Mouse (Mus musculus) neural tube, embryonic 14.5 days (tissue): Measurements from ENCODE around the gene Hyls1. TPM values are rescaled to one million over a fixed set of nuclear protein-coding genes. Genes with fewer than 3 reads are reported as not detected.

Experiments
- ATAC-seq: fragments of 200-750 bp; cut with Nextera tagmentation; 2 replicates; pipeline ENCODE4 v1.8.0; 2017; ENCODE audit warnings: low read depth, mild to moderate bottlenecking, moderate TSS enrichment, moderate library complexity
- H3K27ac ChIP-seq: fragments of 300-500 bp; sonication (generic); 2 replicates; pipeline ENCODE4 v1.5.1; 2014; ENCODE audit warnings: low read depth, mild to moderate bottlenecking, control low read depth, low read length, moderate library complexity, mixed read lengths
- H3K27me3 ChIP-seq: fragments of 300-500 bp; sonication (generic); 2 replicates; pipeline ENCODE4 v1.6.1; 2014; ENCODE audit warnings: low read length; ENCODE audit not compliant: control insufficient read depth, insufficient read depth
- H3K36me3 ChIP-seq: fragments of 300-500 bp; sonication (generic); 2 replicates; pipeline ENCODE4 v1.6.1; 2014; ENCODE audit warnings: low read length, mixed read lengths; ENCODE audit not compliant: control insufficient read depth, insufficient read depth
- H3K4me1 ChIP-seq: fragments of 300-500 bp; sonication (generic); 2 replicates; pipeline ENCODE4 v1.6.1; 2014; ENCODE audit warnings: low read length; ENCODE audit not compliant: control insufficient read depth, insufficient read depth
- H3K4me2 ChIP-seq: fragments of 300-500 bp; sonication (generic); 2 replicates; pipeline ENCODE4 v1.6.1; 2014; ENCODE audit warnings: mild to moderate bottlenecking, low read depth, low read length, control low read depth
- H3K4me3 ChIP-seq: fragments of 300-500 bp; sonication (generic); 2 replicates; pipeline ENCODE4 v1.5.1; 2014; ENCODE audit warnings: low read depth, low read length, control low read depth, mixed read lengths
- H3K9ac ChIP-seq: fragments of 300-500 bp; sonication (generic); replicated peaks from 2 replicates; pipeline ENCODE4 v1.6.1; 2014; ENCODE audit warnings: low read depth, mild to moderate bottlenecking, control low read depth, low read length, mixed read lengths
- H3K9me3 ChIP-seq: fragments of 300-500 bp; sonication (generic); 2 replicates; pipeline ENCODE4 v1.6.1; 2016; ENCODE audit warnings: low read length; ENCODE audit not compliant: control insufficient read depth
- WGBS: fragments of 180-500 bp; shearing (Covaris S2); extraction: QIAGEN DNeasy Blood & Tissue Kit; methylation state at CpG from one replicate; pipeline ENCODE4 v1.1.7; 2014; 5-methylcytosine and 5-hydroxymethylcytosine counted together
- polyA plus RNA-seq: library from polyadenylated mRNA; unstranded; fragments of >200 nt; fragmentation: Nextera tagmentation; extraction: Ambion mirVana; gene quantifications from 2 replicates; pipeline ENCODE4 v1.2.1, GENCODE M21; 2014

Gene Hyls1
- polyA plus RNA-seq, 1 experiment from 2014 or later, result 17.1 TPM

DNA sequence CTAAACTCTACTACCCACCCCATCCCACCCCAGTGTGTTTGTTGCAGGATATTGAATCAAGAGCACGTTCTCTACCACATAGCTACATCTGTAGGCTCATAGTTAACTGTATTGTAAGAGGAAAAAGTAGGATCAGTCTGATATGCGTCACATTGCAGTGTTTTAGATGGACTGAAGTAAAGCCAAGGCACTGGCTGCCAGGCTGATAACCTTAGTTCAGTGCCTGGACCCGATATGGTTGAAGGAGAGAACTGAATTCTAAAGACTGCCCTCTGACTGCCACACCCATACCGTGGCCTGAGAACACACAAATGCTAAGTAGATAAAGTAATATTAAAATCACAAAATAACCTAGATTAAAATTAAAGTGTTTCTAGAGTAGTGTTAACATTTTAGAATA lies 34.3 kb downstream of the Hyls1 start:
- Histone ChIP-seq H3K4me1 (no peaks in the 10 kb centered on the region), H3K9ac (no peak overlapping the region), H3K27me3 (no peaks in the 10 kb centered on the region), H3K4me2 (no peak overlapping the region), H3K36me3 (no peaks in the 10 kb centered on the region), H3K9me3 (no peaks in the 10 kb centered on the region), H3K4me3 (no peak overlapping the region), H3K27ac (no peak overlapping the region)
- no peak for ATAC-seq
- WGBS, result 86% methylated on average over 4 of the region's 4 CpGs

DNA sequence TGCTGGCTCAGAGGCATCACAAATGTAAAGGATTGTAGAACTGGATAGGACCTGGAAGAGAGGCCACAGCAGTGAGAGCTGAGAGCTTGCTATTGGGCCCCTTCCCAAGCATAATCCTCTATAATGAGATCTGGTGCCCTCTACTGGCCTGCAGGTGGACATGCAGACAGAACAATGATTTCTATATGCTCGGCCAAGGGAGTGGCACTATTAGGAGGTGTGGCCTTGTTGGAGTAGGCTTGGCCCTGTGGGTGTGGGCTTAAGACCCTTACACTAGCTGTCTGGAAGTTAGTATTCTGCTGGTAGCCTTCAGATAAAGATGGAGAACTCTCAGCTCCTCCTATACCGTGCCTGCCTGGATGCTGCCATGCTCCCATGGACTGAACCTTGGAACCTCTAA lies 35.1 kb downstream of the Hyls1 start:
- peak; percentile 92 for ATAC-seq
- H3K36me3 ChIP-seq, result no peaks in the 10 kb centered on the region
- no peaks in the 10 kb centered on the region for H3K4me1 ChIP-seq
- H3K27ac ChIP-seq, result no peak overlapping the region
- H3K9me3 ChIP-seq, result no peaks in the 10 kb centered on the region
- H3K27me3 ChIP-seq, result no peaks in the 10 kb centered on the region
- no peak overlapping the region for H3K9ac ChIP-seq
- H3K4me3 ChIP-seq, result no peak overlapping the region
- H3K4me2 ChIP-seq, result no peak overlapping the region
- 10% methylated on average over 2 of the region's 2 CpGs for WGBS

DNA sequence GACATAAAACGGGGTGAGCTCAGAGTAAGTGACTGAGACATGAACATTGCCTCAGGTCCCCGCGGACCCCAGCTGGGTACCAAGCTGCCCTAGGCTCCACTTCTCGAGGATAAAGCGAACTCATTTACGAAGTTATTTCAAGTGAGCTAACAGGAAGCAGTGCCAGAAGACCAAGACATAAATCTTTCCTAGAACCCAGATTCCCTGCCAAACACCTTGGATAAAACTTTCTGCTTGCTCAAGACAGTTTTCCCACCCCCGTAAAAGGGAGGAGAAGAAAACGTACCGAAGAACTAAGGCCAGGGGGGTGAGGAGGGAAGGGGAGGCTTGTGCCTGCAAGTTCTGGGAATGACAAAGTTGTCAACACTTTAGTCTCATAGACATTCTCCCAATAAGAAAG lies 36.9 kb downstream of the Hyls1 start:
- 73% methylated on average over 9 of the region's 9 CpGs for WGBS
- no peak for ATAC-seq

DNA sequence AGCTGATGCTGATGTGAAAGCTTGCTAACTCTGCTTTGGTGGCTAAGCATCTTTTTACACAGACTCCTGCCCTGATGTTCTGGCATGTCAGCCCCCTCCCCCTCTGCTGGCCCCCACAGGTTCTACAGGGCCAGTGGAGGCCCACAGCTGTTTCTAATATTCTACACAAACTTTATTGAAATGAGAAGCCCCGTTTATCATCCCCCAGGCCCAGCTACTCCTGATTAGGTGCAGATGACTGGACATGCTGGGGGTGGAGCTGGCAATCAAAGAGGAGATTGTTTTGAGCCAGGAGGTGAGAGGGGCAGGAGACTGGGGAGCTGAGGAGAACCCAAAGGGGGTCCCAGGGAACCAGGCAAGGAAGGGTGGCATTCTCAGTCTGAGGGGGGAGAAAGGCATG lies 40.4 kb downstream of the Hyls1 start:
- WGBS, result 19% methylated on average over 1 of the region's 1 CpGs
- no peak overlapping the region for H3K4me3 ChIP-seq
- ATAC-seq, result peak; percentile 14; the same call in 1 of the 2 replicates
- no peak overlapping the region for H3K9ac ChIP-seq
- H3K36me3 ChIP-seq, result no peaks in the 10 kb centered on the region
- H3K4me1 ChIP-seq, result no peaks in the 10 kb centered on the region
- no peaks in the 10 kb centered on the region for H3K9me3 ChIP-seq
- H3K4me2 ChIP-seq, result no peak overlapping the region
- no peaks in the 10 kb centered on the region for H3K27me3 ChIP-seq
- 0 out of 2 replicates have a peak overlapping the region, but pooled peaks have one; percentile 28 for H3K27ac ChIP-seq

More for the DNA sequence above, 36.9 kb downstream of the Hyls1 start:
- Histone ChIP-seq H3K36me3 (no peaks in the 10 kb centered on the region), H3K4me3 (no peak overlapping the region), H3K4me1 (no peaks in the 10 kb centered on the region), H3K4me2 (no peak overlapping the region), H3K27ac (no peak overlapping the region), H3K9ac (no peak overlapping the region), H3K27me3 (no peaks in the 10 kb centered on the region), H3K9me3 (no peaks in the 10 kb centered on the region)

DNA sequence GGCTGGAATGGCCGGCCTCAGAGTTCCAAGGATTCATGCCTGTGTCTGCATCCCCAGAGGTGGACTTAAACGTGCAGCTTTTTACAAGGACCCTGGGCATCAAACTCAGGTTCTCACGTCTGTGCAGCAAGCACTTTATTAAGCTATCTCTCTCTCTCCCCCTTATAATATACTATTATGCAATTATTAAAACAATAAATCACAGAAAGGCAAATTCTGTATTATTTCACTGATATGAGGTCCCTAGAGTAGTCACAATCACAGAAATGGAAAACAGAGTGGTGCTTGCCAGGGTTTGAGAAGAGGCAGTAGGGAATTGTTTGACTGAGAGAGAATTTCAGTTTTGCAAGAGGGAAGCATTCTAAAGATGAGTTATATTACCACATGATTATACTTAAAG lies 41.1 kb downstream of the Hyls1 start:
- peak; percentile 58 for ATAC-seq
- H3K36me3 ChIP-seq, result no peaks in the 10 kb centered on the region
- H3K4me2 ChIP-seq, result no peak overlapping the region
- H3K27me3 ChIP-seq, result no peaks in the 10 kb centered on the region
- no peak overlapping the region for H3K4me3 ChIP-seq
- no peak overlapping the region for H3K9ac ChIP-seq
- 56% methylated on average over 3 of the region's 3 CpGs for WGBS
- H3K9me3 ChIP-seq, result no peaks in the 10 kb centered on the region
- no peaks in the 10 kb centered on the region for H3K4me1 ChIP-seq
- H3K27ac ChIP-seq, result no peak overlapping the region

DNA sequence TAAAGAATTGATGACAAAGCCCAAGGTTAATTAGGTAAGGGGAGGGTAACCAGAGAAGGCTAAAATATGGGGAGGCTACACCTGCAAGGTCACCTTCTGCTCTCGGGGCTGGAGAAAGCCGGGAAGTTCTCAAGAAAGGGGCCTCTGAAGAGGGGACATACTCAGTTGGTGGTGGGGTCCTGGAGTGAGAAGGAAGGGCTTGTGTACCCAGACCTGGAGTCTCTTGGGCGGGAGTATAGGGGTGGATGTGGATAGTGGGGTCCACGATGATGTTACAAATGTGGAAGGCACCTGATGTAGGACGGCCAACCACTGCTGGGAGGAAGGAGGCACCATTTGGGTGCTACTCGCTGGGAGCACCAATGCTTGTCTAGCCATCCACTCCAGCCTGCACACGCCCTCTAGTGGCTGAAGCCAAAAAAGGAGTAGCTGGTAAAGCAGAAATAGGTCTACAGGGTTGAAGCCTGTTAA lies 46.2 kb downstream of the Hyls1 start:
- WGBS, result 22% methylated on average over 7 of the region's 7 CpGs

DNA sequence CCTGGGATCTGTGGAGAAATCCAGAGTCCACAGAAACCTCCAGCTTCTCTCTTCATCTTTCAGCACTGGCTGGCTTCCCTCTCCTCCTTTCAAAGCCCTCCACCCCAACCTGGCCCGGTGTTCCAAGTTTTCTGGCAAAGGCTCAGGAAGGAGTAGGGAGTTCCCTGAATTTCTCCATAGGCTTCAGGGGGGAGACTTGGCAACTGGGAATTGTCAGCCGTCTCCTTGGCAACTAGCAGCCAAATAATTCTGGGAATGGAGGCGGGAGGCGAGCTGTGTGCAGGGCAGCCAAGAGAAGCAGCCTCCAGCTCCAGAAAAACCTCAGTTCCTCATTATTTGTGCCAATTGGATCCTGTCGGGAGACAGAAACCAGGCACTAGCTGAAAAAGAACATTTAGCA lies 46.7 kb downstream of the Hyls1 start:
- Histone ChIP-seq H3K4me1 (no peaks in the 10 kb centered on the region), H3K9ac (no peak overlapping the region), H3K27ac (no peak overlapping the region), H3K4me2 (no peak overlapping the region), H3K9me3 (no peaks in the 10 kb centered on the region), H3K27me3 (no peaks in the 10 kb centered on the region), H3K4me3 (no peak overlapping the region), H3K36me3 (no peaks in the 10 kb centered on the region)
- 10% methylated on average over 5 of the region's 5 CpGs for WGBS
- peak; percentile 61 for ATAC-seq

More for the DNA sequence above, 46.2 kb downstream of the Hyls1 start:
- Histone ChIP-seq H3K4me2 (no peak overlapping the region), H3K27me3 (no peaks in the 10 kb centered on the region), H3K9ac (no peak overlapping the region), H3K36me3 (no peaks in the 10 kb centered on the region), H3K4me3 (no peak overlapping the region), H3K27ac (no peak overlapping the region), H3K4me1 (no peaks in the 10 kb centered on the region), H3K9me3 (no peaks in the 10 kb centered on the region)
- ATAC-seq, result peak; percentile 88

DNA sequence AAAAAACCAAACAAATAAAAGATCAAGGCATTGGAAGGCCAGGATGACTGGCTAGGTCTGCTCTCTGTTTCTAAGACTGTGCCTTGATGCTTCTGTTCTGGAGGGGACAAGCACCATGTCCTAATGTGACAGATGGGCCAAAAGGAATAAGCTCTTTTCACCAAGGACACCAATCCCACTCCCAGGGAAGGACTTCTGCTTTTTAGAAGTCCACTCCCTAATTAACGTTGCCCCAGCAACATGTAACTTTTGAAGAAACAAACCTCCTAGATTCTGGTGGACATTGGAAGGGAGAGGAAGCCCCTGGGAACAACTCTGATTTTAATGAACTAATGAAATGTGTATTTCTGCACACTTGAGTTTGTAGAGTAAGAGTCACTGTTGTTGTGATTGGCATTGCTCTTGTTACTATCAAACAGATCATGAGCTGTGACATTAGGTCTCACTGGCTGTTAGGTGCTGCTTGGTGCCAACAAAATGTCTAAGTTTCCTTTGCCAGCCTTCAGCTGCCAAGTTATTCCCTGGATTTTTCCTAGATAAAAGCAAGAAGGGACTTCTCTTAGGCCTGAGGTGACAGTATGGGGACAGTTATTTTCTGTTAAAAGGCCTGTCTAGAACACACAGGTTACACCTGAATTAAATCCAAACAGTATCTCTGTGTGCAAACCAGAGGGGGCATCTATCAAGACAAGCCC lies 47.2 kb downstream of the Hyls1 start:
- Histone ChIP-seq H3K4me2 (no peak overlapping the region), H3K9me3 (no peaks in the 10 kb centered on the region), H3K27me3 (no peaks in the 10 kb centered on the region), H3K36me3 (no peaks in the 10 kb centered on the region), H3K27ac (no peak overlapping the region), H3K4me1 (no peaks in the 10 kb centered on the region), H3K9ac (no peak overlapping the region), H3K4me3 (no peak overlapping the region)
- 59% methylated on average over 1 of the region's 1 CpGs for WGBS
- ATAC-seq, result no peak

DNA sequence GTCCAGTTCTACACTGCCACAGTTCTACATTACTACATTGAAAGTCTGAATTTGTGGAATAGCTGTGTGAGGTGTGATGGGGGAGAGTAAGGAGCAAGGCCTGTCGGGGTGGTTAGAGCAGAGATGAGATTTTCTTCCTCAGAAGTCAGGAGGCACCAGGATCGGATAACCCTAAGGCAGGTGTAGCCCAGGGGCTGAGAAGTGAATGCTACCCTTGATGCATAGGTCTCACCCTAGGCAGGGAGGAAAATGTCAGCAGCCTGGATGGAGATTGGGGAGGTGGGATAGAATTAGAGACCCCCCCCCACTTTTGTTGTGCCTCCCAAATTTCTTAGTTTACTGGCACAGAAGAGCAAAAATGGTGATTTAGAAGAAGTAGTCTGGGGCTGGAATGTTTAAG lies 48.0 kb downstream of the Hyls1 start:
- H3K4me2 ChIP-seq, result no peak overlapping the region
- 79% methylated on average over 2 of the region's 2 CpGs for WGBS
- no peak overlapping the region for H3K4me3 ChIP-seq
- no peak for ATAC-seq
- no peaks in the 10 kb centered on the region for H3K27me3 ChIP-seq
- no peaks in the 10 kb centered on the region for H3K4me1 ChIP-seq
- H3K9ac ChIP-seq, result no peak overlapping the region
- H3K27ac ChIP-seq, result no peak overlapping the region
- H3K36me3 ChIP-seq, result no peaks in the 10 kb centered on the region
- no peaks in the 10 kb centered on the region for H3K9me3 ChIP-seq
